Mouse (Mus musculus) lung, postnatal 0 days (tissue): Measurements from ENCODE around the gene Arhgap11a.

Source experiments
- CTCF ChIP-seq: IDR thresholded peaks from 2 replicates; pipeline ENCODE4 v1.5.1; 2016; ENCODE audit warnings: antibody characterized with exemption, mild to moderate bottlenecking
- EP300 ChIP-seq: IDR thresholded peaks from 2 replicates; pipeline ENCODE4 v1.6.1; 2016; ENCODE audit warnings: antibody characterized with exemption, mild to moderate bottlenecking, control low read depth

DNA sequence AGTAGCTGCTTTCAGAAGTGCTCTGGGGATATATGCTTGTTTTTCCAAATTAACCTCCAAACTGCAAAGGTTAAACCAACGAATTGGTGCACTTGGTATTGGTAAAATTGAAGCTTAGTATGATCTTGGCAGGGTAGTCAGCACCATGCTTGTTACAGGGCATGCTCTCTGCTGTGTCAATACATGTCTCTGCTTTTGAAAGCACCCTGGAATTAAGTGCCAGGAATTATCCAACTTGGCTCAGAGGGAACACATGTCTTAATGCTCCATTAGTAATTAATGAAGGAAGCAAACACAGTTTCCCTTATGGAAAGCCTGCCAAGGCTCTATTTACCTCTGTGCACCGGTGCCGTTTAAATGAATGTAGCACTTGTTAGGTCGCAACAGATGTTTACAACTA lies 53.3 kb downstream of the Arhgap11a start:
- TF ChIP-seq CTCF = no peak
- no peak for TF ChIP-seq EP300
